Mouse (Mus musculus) Muller cell, postnatal 12 days (primary cell): Measurements from ENCODE around the gene Nme9.

Source experiments
- DNase-seq: peaks from one replicate; pipeline ENCODE4 v3.0.0-alpha.2; 2015; ENCODE audit errors: inconsistent ontology term

Gene Nme9

DNA sequence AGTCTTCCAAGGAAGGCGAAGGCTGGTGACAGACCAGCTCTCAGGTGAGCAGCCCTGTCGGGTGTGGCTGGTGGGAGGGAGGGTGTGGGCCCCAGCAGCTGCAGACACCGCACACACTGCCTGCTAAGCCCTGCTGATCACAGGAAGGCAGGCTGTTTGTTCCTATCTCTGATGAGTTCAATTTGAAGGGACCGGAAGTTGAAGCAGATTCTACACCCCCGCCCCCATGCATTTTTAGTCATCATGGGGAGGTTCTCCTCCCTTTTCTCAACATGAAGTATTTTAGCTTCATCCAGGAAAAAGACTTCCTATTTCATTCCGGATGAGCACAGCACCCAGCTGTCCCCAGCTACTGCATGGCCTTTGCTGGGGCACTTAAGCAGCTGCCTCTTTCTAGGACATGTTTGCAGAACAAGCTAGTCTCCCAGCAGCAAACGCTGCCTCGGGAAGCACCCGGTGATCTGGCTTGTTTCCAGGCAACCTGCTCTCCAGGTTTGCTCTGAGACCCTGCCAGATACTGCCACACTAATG, 28.0 kb downstream of the Nme9 start:
- DNase-seq, result no peak

DNA sequence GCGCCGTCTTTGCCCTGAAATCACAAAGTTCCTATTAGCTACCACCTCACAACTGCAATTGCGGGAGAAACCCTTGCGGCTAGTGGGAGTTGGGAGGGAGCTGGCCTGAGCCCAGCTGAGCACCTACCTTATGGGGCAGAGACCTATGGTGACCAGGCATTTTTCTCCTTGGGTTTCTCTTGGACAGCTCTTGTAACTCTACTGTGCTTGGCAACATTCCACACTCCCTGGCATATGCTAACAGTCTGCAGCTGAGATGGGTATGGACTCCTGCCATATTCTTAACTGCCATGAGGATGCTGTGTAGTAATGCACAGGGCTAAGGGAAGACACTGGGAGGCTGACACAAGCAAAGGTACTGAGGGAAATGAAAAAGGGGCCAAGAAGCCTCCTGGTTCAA, 29.5 kb downstream of the Nme9 start:
- DNase-seq, result peak; percentile 7

- no peak for DNase-seq
Observed at GRCm38 (mm10) chr9:99483191-99483590, 31.9 kb downstream of the Nme9 start.

DNA sequence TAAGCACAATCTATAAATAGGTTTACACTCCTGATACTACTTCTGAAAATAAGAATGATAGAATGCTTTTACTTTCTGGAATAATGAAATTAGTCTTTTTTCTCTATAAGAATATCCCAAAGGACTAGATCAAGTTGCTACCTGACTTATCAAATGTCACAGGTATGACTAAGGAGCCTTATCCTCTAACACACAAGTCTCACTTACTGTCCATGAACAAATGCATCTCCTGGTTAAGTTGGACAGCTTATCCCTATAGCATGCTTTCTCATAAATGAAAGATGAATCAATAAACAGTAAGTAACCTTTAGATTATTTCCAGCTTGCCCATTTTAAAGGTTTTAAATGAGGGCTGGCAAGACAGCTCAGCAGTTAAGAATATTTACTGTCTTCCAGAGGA, 33.4 kb downstream of the Nme9 start:
- DNase-seq, result no peak

- no peak for DNase-seq
Observed at GRCm38 (mm10) chr9:99485144-99485543, 33.9 kb downstream of the Nme9 start.

DNA sequence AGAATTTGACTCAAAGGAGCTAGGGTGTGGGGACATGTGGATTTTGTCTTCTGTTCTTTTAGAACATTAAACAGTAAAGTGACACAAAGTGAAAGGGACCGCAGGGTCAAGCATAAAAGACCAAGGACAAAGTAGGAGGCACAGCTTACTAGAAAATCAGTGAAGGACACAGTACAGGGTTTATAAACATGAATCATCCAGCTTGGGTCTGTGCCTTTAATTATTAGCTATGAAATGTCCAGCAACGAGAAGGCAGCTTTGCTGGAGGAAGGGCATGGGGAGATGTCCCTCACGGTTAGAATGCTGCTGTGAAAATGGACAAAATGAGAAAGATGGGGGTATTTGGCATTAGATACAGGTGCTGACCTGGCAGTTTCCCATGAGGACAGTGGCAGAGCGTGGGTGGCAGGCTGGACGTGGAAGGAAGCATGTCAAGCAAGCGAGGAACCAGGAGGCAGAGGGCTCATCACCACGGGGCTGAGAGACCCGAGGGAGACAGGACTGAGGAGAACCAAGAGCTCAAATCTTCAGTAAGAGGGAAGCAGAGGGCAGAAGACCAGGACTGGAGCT, 35.9 kb downstream of the Nme9 start:
- no peak for DNase-seq

DNA sequence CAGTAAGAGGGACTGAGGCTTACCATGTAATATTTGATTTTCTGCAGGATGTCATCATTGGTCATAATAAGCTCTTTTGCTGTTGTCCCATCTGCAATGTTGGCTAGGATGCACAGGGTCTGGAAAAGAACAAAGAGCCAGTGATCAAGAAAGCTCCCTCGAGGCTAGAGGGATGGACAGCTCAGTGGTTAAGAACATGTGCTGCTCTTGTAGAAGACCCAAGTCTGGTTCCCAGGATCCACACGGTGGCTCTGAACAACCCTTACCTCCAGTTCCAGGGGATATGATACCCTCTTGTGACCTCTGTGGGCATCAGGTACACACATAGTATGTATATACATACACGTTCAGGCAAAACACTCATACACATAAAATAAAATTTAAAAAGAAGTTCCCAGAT, 36.6 kb downstream of the Nme9 start:
- no peak for DNase-seq

DNA sequence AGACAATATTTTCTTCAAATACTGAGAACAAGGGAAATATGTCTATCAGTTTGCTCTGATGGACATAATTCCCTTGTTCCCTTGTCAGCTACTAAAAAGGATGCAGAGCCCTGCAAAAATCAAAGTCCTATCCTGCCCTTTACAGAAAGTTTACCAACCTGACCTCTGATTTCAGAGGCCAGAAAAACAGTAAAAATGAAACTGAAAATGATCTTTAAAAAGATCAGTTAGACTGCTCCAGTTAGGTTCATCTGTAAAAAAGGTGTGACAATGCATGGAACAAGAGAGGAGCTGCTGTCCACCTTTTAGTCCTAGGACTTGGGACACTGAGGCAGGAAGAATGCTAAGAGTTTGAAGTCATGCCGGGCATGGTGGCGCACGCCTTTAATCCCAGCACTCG, 39.8 kb downstream of the Nme9 start:
- no peak for DNase-seq

- DNase-seq, result no peak
Observed at GRCm38 (mm10) chr9:99492634-99493200, 41.4 kb downstream of the Nme9 start.

- no peak for DNase-seq
Observed at GRCm38 (mm10) chr9:99499336-99499735, 48.1 kb downstream of the Nme9 start.

DNA sequence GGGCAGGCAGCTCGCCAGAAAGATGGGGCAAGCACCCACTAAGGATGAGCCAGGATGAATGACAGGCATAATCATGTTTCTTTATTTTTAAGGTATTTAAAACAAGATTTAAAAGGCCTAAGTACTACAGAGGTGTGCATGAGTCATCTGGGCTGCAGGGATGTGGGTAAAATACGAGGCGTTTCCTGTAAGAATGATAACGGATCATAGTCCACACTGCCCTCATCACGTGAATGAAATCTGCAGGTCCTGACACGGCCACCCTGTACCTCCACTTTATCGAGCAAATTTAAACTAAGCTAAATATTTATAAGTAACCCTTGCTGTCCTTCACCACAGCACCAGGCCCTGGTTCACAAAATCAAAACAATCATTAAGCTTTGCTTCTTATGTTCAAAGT, 54.6 kb downstream of the Nme9 start:
- no peak for DNase-seq
